Mouse (Mus musculus) embryonic facial prominence, embryonic 15.5 days (tissue): ENCODE measurements around the gene Slc30a5. TPM values are rescaled to one million over a fixed set of nuclear protein-coding genes. Genes with fewer than 3 reads are reported as not detected.

Experiments used
- ATAC-seq: fragments of 200-750 bp; cut with Nextera tagmentation; 2 replicates; pipeline ENCODE4 v1.8.0; 2017; ENCODE audit warnings: low read depth, moderate TSS enrichment; ENCODE audit not compliant: insufficient number of reproducible peaks, low FRiP score, low TSS enrichment
- H3K27ac ChIP-seq: fragments of 300-500 bp; sonication (generic); replicated peaks from 2 replicates; pipeline ENCODE4 v1.5.1; 2015; ENCODE audit warnings: mild to moderate bottlenecking, inconsistent platforms
- H3K27me3 ChIP-seq: fragments of 300-500 bp; sonication (generic); 2 replicates; pipeline ENCODE4 v1.6.1; 2015; ENCODE audit warnings: inconsistent platforms
- H3K36me3 ChIP-seq: fragments of 300-500 bp; sonication (generic); 2 replicates; pipeline ENCODE4 v1.6.1; 2015; ENCODE audit warnings: mild to moderate bottlenecking, inconsistent platforms
- H3K4me1 ChIP-seq: fragments of 300-500 bp; sonication (generic); 2 replicates; pipeline ENCODE4 v1.6.1; 2015; ENCODE audit warnings: inconsistent platforms
- H3K4me2 ChIP-seq: fragments of 300-500 bp; sonication (generic); replicated peaks from 2 replicates; pipeline ENCODE4 v1.6.1; 2015; ENCODE audit warnings: mild to moderate bottlenecking, inconsistent platforms
- H3K4me3 ChIP-seq: fragments of 300-500 bp; sonication (generic); replicated peaks from 2 replicates; pipeline ENCODE4 v1.5.1; 2015; ENCODE audit warnings: mild to moderate bottlenecking, inconsistent platforms
- H3K9ac ChIP-seq: fragments of 300-500 bp; sonication (generic); 2 replicates; pipeline ENCODE4 v1.6.1; 2015; ENCODE audit warnings: inconsistent platforms
- H3K9me3 ChIP-seq: fragments of 300-500 bp; sonication (generic); replicated peaks from 2 replicates; pipeline ENCODE4 v1.6.1; 2016; ENCODE audit warnings: inconsistent platforms
- WGBS: fragments of 180-500 bp; shearing (Covaris S2); methylation state at CpG from one replicate; pipeline ENCODE4 v1.1.7; 2015; 5-methylcytosine and 5-hydroxymethylcytosine counted together
- polyA plus RNA-seq: library from polyadenylated mRNA; unstranded; fragments of >200 nt; fragmentation: Nextera tagmentation; extraction: Ambion mirVana; gene quantifications from 2 replicates; pipeline ENCODE4 v1.2.1, GENCODE M21; 2015

Gene Slc30a5
- polyA plus RNA-seq, 1 experiment from 2014 or later, result 57.2 TPM

DNA sequence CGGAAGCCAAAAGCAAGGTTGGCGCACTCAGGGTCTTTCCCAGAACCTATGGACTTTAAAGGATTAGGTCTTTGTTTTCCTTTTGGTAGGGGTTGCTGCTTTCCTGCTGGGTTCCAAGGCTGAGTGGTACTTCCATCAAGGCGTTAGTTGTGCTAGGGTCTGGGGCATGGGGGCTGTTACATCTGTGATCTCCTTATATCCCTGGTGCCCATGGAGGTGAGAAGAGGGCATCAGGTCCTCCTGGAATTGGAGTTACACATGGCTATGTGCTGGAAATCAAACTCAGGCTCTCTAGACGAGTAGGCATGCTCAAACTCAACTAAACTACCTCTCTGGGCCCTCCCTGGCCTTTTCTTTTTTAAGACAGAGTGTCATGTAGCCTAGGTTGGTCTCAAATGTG is 79.0 kb downstream of the Slc30a5 start:
- H3K9ac ChIP-seq, result no peak overlapping the region
- H3K4me3 ChIP-seq, result no peak overlapping the region
- H3K9me3 ChIP-seq, result no peaks in the 10 kb centered on the region
- H3K27ac ChIP-seq, result no peak overlapping the region
- no peak for ATAC-seq
- H3K4me1 ChIP-seq, result no peaks in the 10 kb centered on the region
- H3K36me3 ChIP-seq, result no peaks in the 10 kb centered on the region
- WGBS, result 63% methylated on average over 4 of the region's 4 CpGs
- no peaks in the 10 kb centered on the region for H3K27me3 ChIP-seq
- no peak overlapping the region for H3K4me2 ChIP-seq

DNA sequence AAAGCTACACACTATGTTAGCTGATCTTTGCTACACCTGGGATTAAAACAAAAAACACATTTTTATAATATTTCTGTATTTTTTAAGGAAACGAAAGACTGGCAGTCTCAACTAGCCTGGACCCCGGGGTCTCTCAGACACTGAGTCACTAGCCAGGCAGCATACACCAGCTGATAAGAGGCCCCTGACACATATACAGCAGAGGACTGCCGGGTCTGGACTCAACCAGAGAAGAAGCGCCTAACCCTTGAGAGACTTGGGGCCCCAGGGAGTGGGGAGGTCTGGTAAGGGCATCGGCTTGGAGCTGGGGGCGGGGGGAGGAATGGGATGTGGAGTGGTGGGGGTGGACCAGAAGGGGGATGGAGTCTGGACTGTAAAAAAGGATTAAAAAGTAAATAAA is 80.2 kb downstream of the Slc30a5 start:
- 81% methylated on average over 6 of the region's 6 CpGs for WGBS

More for the DNA sequence above, 80.2 kb downstream of the Slc30a5 start:
- Histone ChIP-seq H3K9ac (no peak overlapping the region), H3K4me2 (no peak overlapping the region), H3K4me1 (no peaks in the 10 kb centered on the region), H3K9me3 (no peaks in the 10 kb centered on the region), H3K27ac (no peak overlapping the region), H3K36me3 (no peaks in the 10 kb centered on the region), H3K27me3 (no peaks in the 10 kb centered on the region), H3K4me3 (no peak overlapping the region)
- ATAC-seq, result no peak

Other genes with a start within 250 kb of the Slc30a5 start
- 6.6 and 8.1 TPM in 2 replicates for gene Marveld2, start 216.5 kb downstream of the Slc30a5 start, polyA plus RNA-seq
- 248 and 258 TPM in 2 replicates for gene Ak6, start 182.4 kb downstream of the Slc30a5 start, polyA plus RNA-seq
- 20.3 and 22.1 TPM in 2 replicates for gene Rad17, start 182.4 kb downstream of the Slc30a5 start, polyA plus RNA-seq
- 18.3 and 18.8 TPM in 2 replicates for gene Taf9, start 181.8 kb downstream of the Slc30a5 start, polyA plus RNA-seq
- gene Ccdc125, start 163.7 kb downstream of the Slc30a5 start, polyA plus RNA-seq, result 3.4 and 3.7 TPM in 2 replicates
- gene Cdk7, start 102.5 kb downstream of the Slc30a5 start, polyA plus RNA-seq, result 89.0 and 89.6 TPM in 2 replicates
- 120 and 122 TPM in 2 replicates for gene Mrps36, start 88.8 kb downstream of the Slc30a5 start, polyA plus RNA-seq
- gene Cenph, start 57.5 kb downstream of the Slc30a5 start, polyA plus RNA-seq, result 26.1 and 29.6 TPM in 2 replicates
- gene Ccnb1, start 46.9 kb downstream of the Slc30a5 start, polyA plus RNA-seq, result 167 and 170 TPM in 2 replicates